Mouse (Mus musculus): Measurements from ENCODE around the gene Pard3. TPM values are rescaled to one million over a fixed set of nuclear protein-coding genes. Genes with fewer than 3 reads are reported as not detected.

Gene Pard3
- polyA plus RNA-seq, 2 experiments, result 4.5 TPM

DNA sequence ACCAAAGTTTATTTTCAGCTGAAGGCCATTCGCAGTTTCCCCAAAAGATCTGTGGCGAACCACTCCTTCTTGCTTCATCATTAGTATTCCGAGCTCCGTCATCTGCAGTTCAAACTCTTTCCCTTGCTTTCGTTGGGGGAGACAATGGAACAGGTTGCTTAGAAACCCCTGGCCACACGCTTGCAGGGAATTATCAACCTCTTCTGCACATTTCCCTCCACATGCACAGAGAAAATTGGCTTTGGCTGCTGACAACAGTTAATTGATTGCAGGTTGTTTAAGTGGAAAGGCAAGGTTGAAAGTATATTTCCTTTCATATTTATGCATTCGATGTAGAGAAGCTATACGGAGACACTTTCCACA lies 166.5 kb downstream of the Pard3 start:
- Histone ChIP-seq H3K36me3 (replicated peaks; ENCODE audit: control insufficient read depth, insufficient read depth, low read depth) (no peaks in the 10 kb centered on the region), H3K9me3 (ENCODE audit: control insufficient read depth, low read length) (no peaks in the 10 kb centered on the region), H3K27me3 (ENCODE audit: control insufficient read depth, insufficient read depth, low read length) (no peaks in the 10 kb centered on the region), H3K4me2 (ENCODE audit: low read depth) (no peak overlapping the region), H3K9ac (replicated peaks) (no peak overlapping the region), H3K4me1 (replicated peaks; ENCODE audit: control insufficient read depth in 2 of 2, insufficient read depth in 2 of 2, low read length in 1 of 2) (peaks cover 0 to 6% of the 10 kb centered on the region in 2 experiments; a peak in 2 of 4 replicates), H3K27ac (no peak overlapping the region), H3K4me3 (ENCODE audit: insufficient read depth in 1 of 2, low read depth in 2 of 2, low read length in 2 of 2) (no peak overlapping the region)
- DNase-seq (ENCODE audit: low read depth in 3 of 3, low spot score in 3 of 3), result no peak
- TF ChIP-seq EP300 (IDR thresholded peaks at IDR 0.05; ENCODE audit: low read depth), result no peak
- no peak for TF ChIP-seq CTCF (IDR thresholded peaks at IDR 0.05; ENCODE audit: low read depth)
- no peak for ATAC-seq (ENCODE audit: insufficient read depth)
- 64% methylated on average over 8 of the region's 8 CpGs for WGBS (ENCODE audit: insufficient replicate concordance)

- Histone ChIP-seq H3K36me3 (replicated peaks; ENCODE audit: control insufficient read depth, insufficient read depth, low read depth) (no peaks in the 10 kb centered on the region), H3K9me3 (ENCODE audit: control insufficient read depth, low read length) (no peaks in the 10 kb centered on the region), H3K4me1 (replicated peaks; ENCODE audit: control insufficient read depth in 2 of 2, insufficient read depth in 2 of 2, low read length in 1 of 2) (no peaks in the 10 kb centered on the region), H3K4me3 (ENCODE audit: insufficient read depth in 1 of 2, low read depth in 2 of 2, low read length in 2 of 2) (no peak overlapping the region), H3K27me3 (ENCODE audit: control insufficient read depth, insufficient read depth, low read length) (no peaks in the 10 kb centered on the region), H3K27ac (no peak overlapping the region), H3K4me2 (ENCODE audit: low read depth) (no peak overlapping the region), H3K9ac (replicated peaks) (no peak overlapping the region)
- TF ChIP-seq EP300 (IDR thresholded peaks at IDR 0.05; ENCODE audit: low read depth), result no peak
- no peak for TF ChIP-seq CTCF (IDR thresholded peaks at IDR 0.05; ENCODE audit: low read depth)
- 67% methylated on average over 4 of the region's 4 CpGs for WGBS (ENCODE audit: insufficient replicate concordance)
- DNase-seq (ENCODE audit: low read depth in 3 of 3, low spot score in 3 of 3) (no peak), ATAC-seq (ENCODE audit: insufficient read depth) (no peak)
Observed at GRCm38 (mm10) chr8:127243351-127243750, 179.7 kb downstream of the Pard3 start.

- Histone ChIP-seq H3K27ac (no peak overlapping the region), H3K27me3 (ENCODE audit: control insufficient read depth, insufficient read depth, low read length) (no peaks in the 10 kb centered on the region), H3K4me3 (ENCODE audit: insufficient read depth in 1 of 2, low read depth in 2 of 2, low read length in 2 of 2) (no peak overlapping the region), H3K4me1 (replicated peaks; ENCODE audit: control insufficient read depth in 2 of 2, insufficient read depth in 2 of 2, low read length in 1 of 2) (no peaks in the 10 kb centered on the region), H3K9ac (replicated peaks) (no peak overlapping the region), H3K36me3 (replicated peaks; ENCODE audit: control insufficient read depth, insufficient read depth, low read depth) (no peaks in the 10 kb centered on the region), H3K9me3 (ENCODE audit: control insufficient read depth, low read length) (no peaks in the 10 kb centered on the region), H3K4me2 (ENCODE audit: low read depth) (no peak overlapping the region)
- no peak for DNase-seq (ENCODE audit: low read depth in 3 of 3, low spot score in 3 of 3)
- ATAC-seq (ENCODE audit: insufficient read depth), result no peak
- no peak for TF ChIP-seq CTCF (IDR thresholded peaks at IDR 0.05; ENCODE audit: low read depth)
- no peak for TF ChIP-seq EP300 (IDR thresholded peaks at IDR 0.05; ENCODE audit: low read depth)
- 56% methylated on average over 11 of the region's 11 CpGs for WGBS (ENCODE audit: insufficient replicate concordance)
Observed at GRCm38 (mm10) chr8:127243841-127244240, 180.1 kb downstream of the Pard3 start.

GRCm38 (mm10) chr8:127250746-127251145 lies 187.1 kb downstream of the Pard3 start:
- Histone ChIP-seq H3K9ac (replicated peaks) (no peak overlapping the region), H3K9me3 (ENCODE audit: control insufficient read depth, low read length) (no peaks in the 10 kb centered on the region), H3K27ac (no peak overlapping the region), H3K4me3 (ENCODE audit: insufficient read depth in 1 of 2, low read depth in 2 of 2, low read length in 2 of 2) (no peak overlapping the region), H3K36me3 (replicated peaks; ENCODE audit: control insufficient read depth, insufficient read depth, low read depth) (no peaks in the 10 kb centered on the region), H3K4me1 (replicated peaks; ENCODE audit: control insufficient read depth in 2 of 2, insufficient read depth in 2 of 2, low read length in 1 of 2) (peaks cover 0 to 2% of the 10 kb centered on the region in 2 experiments; a peak in 1 of 4 replicates), H3K4me2 (ENCODE audit: low read depth) (no peak overlapping the region), H3K27me3 (ENCODE audit: control insufficient read depth, insufficient read depth, low read length) (no peaks in the 10 kb centered on the region)
- ATAC-seq (ENCODE audit: insufficient read depth), result no peak
- TF ChIP-seq EP300 (IDR thresholded peaks at IDR 0.05; ENCODE audit: low read depth), result no peak
- no peak for TF ChIP-seq CTCF (IDR thresholded peaks at IDR 0.05; ENCODE audit: low read depth)
- 55% methylated on average over 4 of the region's 4 CpGs for WGBS (ENCODE audit: insufficient replicate concordance)
- DNase-seq (ENCODE audit: low read depth in 3 of 3, low spot score in 3 of 3), result no peak

DNA sequence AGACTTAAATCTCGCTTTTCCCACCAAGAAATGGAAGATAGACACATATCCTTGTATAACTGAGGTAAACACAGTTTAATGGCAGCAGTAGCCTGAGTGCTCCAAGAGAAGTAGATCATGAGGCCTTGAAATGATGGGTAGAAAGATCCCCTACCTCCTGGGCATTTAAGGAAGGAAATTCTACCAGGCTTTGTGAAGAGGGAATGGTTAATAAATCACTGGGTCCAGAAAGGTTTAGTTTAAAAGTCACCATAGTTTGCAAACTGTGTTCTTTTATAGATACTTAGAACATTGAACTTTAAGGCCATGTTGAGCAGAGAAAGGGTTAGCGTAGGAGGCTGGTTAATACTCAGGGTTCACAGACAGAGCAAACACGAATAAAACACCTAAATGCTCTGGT lies 187.8 kb downstream of the Pard3 start:
- H3K27ac ChIP-seq, result no peak overlapping the region
- no peaks in the 10 kb centered on the region for H3K36me3 ChIP-seq (replicated peaks; ENCODE audit: control insufficient read depth, insufficient read depth, low read depth)
- H3K27me3 ChIP-seq (ENCODE audit: control insufficient read depth, insufficient read depth, low read length), result no peaks in the 10 kb centered on the region
- peaks cover 0 to 2% of the 10 kb centered on the region in 2 experiments; a peak in 1 of 4 replicates for H3K4me1 ChIP-seq (replicated peaks; ENCODE audit: control insufficient read depth in 2 of 2, insufficient read depth in 2 of 2, low read length in 1 of 2)
- ATAC-seq (ENCODE audit: insufficient read depth) (no peak), DNase-seq (ENCODE audit: low read depth in 3 of 3, low spot score in 3 of 3) (no peak)
- TF ChIP-seq CTCF (IDR thresholded peaks at IDR 0.05; ENCODE audit: low read depth), result no peak
- H3K4me2 ChIP-seq (ENCODE audit: low read depth), result no peak overlapping the region
- H3K4me3 ChIP-seq (ENCODE audit: insufficient read depth in 1 of 2, low read depth in 2 of 2, low read length in 2 of 2), result no peak overlapping the region
- WGBS (ENCODE audit: insufficient replicate concordance), result 53% methylated on average over 3 of the region's 3 CpGs
- H3K9me3 ChIP-seq (ENCODE audit: control insufficient read depth, low read length), result no peaks in the 10 kb centered on the region
- no peak overlapping the region for H3K9ac ChIP-seq (replicated peaks)
